Mouse (Mus musculus): ENCODE data around the gene Ripor3. TPM values are rescaled to one million over a fixed set of nuclear protein-coding genes. Genes with fewer than 3 reads are reported as not detected.

Ripor3 gene
- total and polyA plus RNA-seq, 3 experiments = 0.17 TPM; not detected in 2

GRCm38 (mm10) chr2:167931985-167932726, 78.3 kb downstream of the Ripor3 start, which contains the start of gene Ptpn1 (continued):
- TF ChIP-seq KAT2A (IDR thresholded peaks at IDR 0.05; ENCODE audit: insufficient replicate concordance, low read length) (0 out of 2 replicates have a peak, but pooled peaks have one; percentile 50), MEF2A (IDR thresholded peaks at IDR 0.05; ENCODE audit: borderline replicate concordance, low read depth, low read length) (peak; percentile 40), SIN3A (IDR thresholded peaks at IDR 0.05; ENCODE audit: low read length) (peak; percentile 82; the same call in 1 of the 2 replicates), EP300 (IDR thresholded peaks at IDR 0.05; ENCODE audit: low read length) (no peak), MAX (IDR thresholded peaks at IDR 0.05; ENCODE audit: low read length) (no peak; the same call in 1 of the 2 replicates), TCF12 (IDR thresholded peaks at IDR 0.05; ENCODE audit: low read depth, low read length) (peak; percentile 81), PAX5 (IDR thresholded peaks at IDR 0.05; ENCODE audit: low read length) (no peak), ETS1 (conservative IDR thresholded peaks at IDR 0.05; ENCODE audit: low read depth, low read length) (no peak), NELFE (IDR thresholded peaks at IDR 0.05; ENCODE audit: low read depth, low read length) (peak; percentile 77)

GRCm38 (mm10) chr2:167930975-167931374, 79.4 kb downstream of the Ripor3 start:
- H3K79me2 ChIP-seq (replicated peaks; ENCODE audit: control insufficient read depth, extremely low read depth, insufficient read depth, poor library complexity, severe bottlenecking) = peaks cover 37% of the 10 kb centered on the region
- H3K27ac ChIP-seq (ENCODE audit: insufficient read depth, low read depth) = peak overlapping the region; percentile 69; the same call in 1 of the 2 replicates
- no peaks in the 10 kb centered on the region for H3K27me3 ChIP-seq (replicated peaks)
- peak overlapping the region; percentile 78 for H3K4me2 ChIP-seq (ENCODE audit: insufficient read depth, low read depth, poor library complexity, severe bottlenecking)
- peak overlapping the region; percentile 75 for H3K9ac ChIP-seq (ENCODE audit: insufficient read depth, low read depth)
- H3K4me1 ChIP-seq (ENCODE audit: control insufficient read depth in 1 of 2, insufficient read depth in 2 of 2) = peaks cover 26 to 65% of the 10 kb centered on the region in 2 experiments
- in situ Hi-C loops (cut with MboI; ENCODE audit: low pct_ligation_motif_present, low pct_unique_long_range_greater_than_20kb, low sequenced_read_pairs) = no loop called here
- H3K36me3 ChIP-seq (replicated peaks in 1 of 2; ENCODE audit: control insufficient read depth in 1 of 2, insufficient read depth in 1 of 2, low read length in 1 of 2) = peaks cover 0 to 3% of the 10 kb centered on the region in 2 experiments
- no peaks in the 10 kb centered on the region for H3K9me3 ChIP-seq (replicated peaks; ENCODE audit: low read length)
- H3K4me3 ChIP-seq (replicated peaks in 1 of 3; ENCODE audit: low read depth in 2 of 3, low read length in 2 of 3, poor library complexity in 1 of 3) = peak overlapping the region; percentile 64 to 93 (median 89)
- DNase-seq (ENCODE audit: extremely low read depth) = no peak
- dilution Hi-C loops (cut with MboI; ENCODE audit: extremely low pct_ligation_motif_present, extremely low pct_unique_long_range_greater_than_20kb, low sequenced_read_pairs) = no loop called here
- no peak for TF ChIP-seq USF2 (conservative IDR thresholded peaks at IDR 0.05; ENCODE audit: low read depth, low read length)
- peak; percentile 30; the same call in 1 of the 2 replicates for TF ChIP-seq MEF2A (IDR thresholded peaks at IDR 0.05; ENCODE audit: borderline replicate concordance, low read depth, low read length)
- no peak for TF ChIP-seq POLR2A (IDR thresholded peaks at IDR 0.05; ENCODE audit: low read depth, low read length)
- TF ChIP-seq SMC3 (IDR thresholded peaks at IDR 0.05; ENCODE audit: low read depth, low read length) = no peak
- no peak for TF ChIP-seq ELF1 (IDR thresholded peaks at IDR 0.05; ENCODE audit: low read depth, low read length)
- TF ChIP-seq PAX5 (IDR thresholded peaks at IDR 0.05; ENCODE audit: low read length) = no peak
- peak; percentile 49 for TF ChIP-seq ZNF384 (IDR thresholded peaks at IDR 0.05; ENCODE audit: low read depth, low read length)
- TF ChIP-seq POLR2AphosphoS2 (IDR thresholded peaks at IDR 0.05; ENCODE audit: low read depth, low read length) = no peak
- TF ChIP-seq EP300 (IDR thresholded peaks at IDR 0.05; ENCODE audit: low read length) = peak; percentile 81
- no peak for TF ChIP-seq MYC (IDR thresholded peaks at IDR 0.05; ENCODE audit: low read depth, low read length)
- TF ChIP-seq CHD1 (IDR thresholded peaks at IDR 0.05; ENCODE audit: low read depth, low read length) = no peak
- TF ChIP-seq MXI1 (IDR thresholded peaks at IDR 0.05; ENCODE audit: low read depth, low read length) = peak; percentile 24; the same call in 1 of the 2 replicates
- no peak for TF ChIP-seq GABPA (IDR thresholded peaks at IDR 0.05; ENCODE audit: insufficient replicate concordance, low read depth, low read length)
- no peak for TF ChIP-seq ETS1 (conservative IDR thresholded peaks at IDR 0.05; ENCODE audit: low read depth, low read length)
- TF ChIP-seq RAD21 (IDR thresholded peaks at IDR 0.05; ENCODE audit: low read depth, low read length) = no peak
- no peak for TF ChIP-seq RCOR1 (conservative IDR thresholded peaks at IDR 0.05; ENCODE audit: low read depth, low read length)
- TF ChIP-seq MAFK (IDR thresholded peaks at IDR 0.05; ENCODE audit: insufficient replicate concordance, low read length) = no peak
- no peak for TF ChIP-seq ZMIZ1 (IDR thresholded peaks at IDR 0.05; ENCODE audit: low read depth, low read length)
- peak; percentile 84 for TF ChIP-seq JUND (conservative IDR thresholded peaks at IDR 0.05; ENCODE audit: low read depth, low read length)
- TF ChIP-seq UBTF (IDR thresholded peaks at IDR 0.05; ENCODE audit: low read depth, low read length) = no peak
- TF ChIP-seq CTCF (conservative IDR thresholded peaks at IDR 0.05 in 1 of 2, IDR thresholded peaks at IDR 0.05 in 1 of 2; ENCODE audit: low read depth in 2 of 2, low read length in 2 of 2) = no peak
- TF ChIP-seq USF1 (IDR thresholded peaks at IDR 0.05; ENCODE audit: low read depth, low read length) = no peak
- no peak for TF ChIP-seq TBP (conservative IDR thresholded peaks at IDR 0.05; ENCODE audit: low read depth, low read length)
- no peak for TF ChIP-seq NELFE (IDR thresholded peaks at IDR 0.05; ENCODE audit: low read depth, low read length)
- 0 out of 2 replicates have a peak, but pooled peaks have one; percentile 13 for TF ChIP-seq MAZ (IDR thresholded peaks at IDR 0.05; ENCODE audit: low read depth, low read length)
- peak; percentile 23; the same call in 1 of the 2 replicates for TF ChIP-seq TCF12 (IDR thresholded peaks at IDR 0.05; ENCODE audit: low read depth, low read length)
- TF ChIP-seq JUN (IDR thresholded peaks at IDR 0.05; ENCODE audit: insufficient read depth, low read depth, low read length) = peak; percentile 64
- no peak; the same call in 1 of the 2 replicates for TF ChIP-seq MAX (IDR thresholded peaks at IDR 0.05; ENCODE audit: low read length)
- peak; percentile 78 for TF ChIP-seq BHLHE40 (IDR thresholded peaks at IDR 0.05; ENCODE audit: low read depth, low read length)
- TF ChIP-seq KAT2A (IDR thresholded peaks at IDR 0.05; ENCODE audit: insufficient replicate concordance, low read length) = no peak
- TF ChIP-seq ZC3H11A (IDR thresholded peaks at IDR 0.05; ENCODE audit: low read depth, low read length) = no peak
- TF ChIP-seq NRF1 (IDR thresholded peaks at IDR 0.05; ENCODE audit: low read depth, low read length) = no peak
- no peak for TF ChIP-seq HCFC1 (IDR thresholded peaks at IDR 0.05; ENCODE audit: low read depth, low read length)

Data from CH12.LX (cell line).